Mouse (Mus musculus): Measurements from ENCODE around the gene Cdc16. TPM values are rescaled to one million over a fixed set of nuclear protein-coding genes. Genes with fewer than 3 reads are reported as not detected.
"Not testable (repeated sequence)": the region's sequence is repeated elsewhere in the genome, so short reads cannot be mapped to it uniquely, and the experiment has no call there.

The Cdc16 gene
- total RNA-seq (2021), result 10 to 100 TPM; 57.6 to 60.0 TPM

- peak; percentile 85 to 89 for DNase-seq
These were observed at the start of gene Cdc16 for GRCm38 (mm10) chr8:13756982-13757804. Gene Cdc16, plus strand, starts transcription at chr8:13757676.

- DNase-seq, result no peak
These were observed 49.0 kb upstream of the Cdc16 start for GRCm38 (mm10) chr8:13708514-13708913.

- DNase-seq, result no peak
These were observed 38.5 kb upstream of the Cdc16 start for GRCm38 (mm10) chr8:13718980-13719379.

- DNase-seq, result no peak
These were observed 31.8 kb upstream of the Cdc16 start for GRCm38 (mm10) chr8:13725722-13726121.

- DNase-seq, result no peak
These were observed 29.9 kb upstream of the Cdc16 start for GRCm38 (mm10) chr8:13727469-13728094.

GRCm38 (mm10) chr8:13740323-13740770 lies 17.1 kb upstream of the Cdc16 start:
- DNase-seq, result no peak

- no peak for DNase-seq
These were observed 16.5 kb upstream of the Cdc16 start for GRCm38 (mm10) chr8:13740817-13741613.

- DNase-seq, result not testable (repeated sequence)
These were observed 11.3 kb upstream of the Cdc16 start for GRCm38 (mm10) chr8:13746212-13746611.

GRCm38 (mm10) chr8:13747626-13748025 lies 9.8 kb upstream of the Cdc16 start:
- no peak for DNase-seq

- DNase-seq, result peak; percentile 21 to 37
These were observed 3.8 kb upstream of the Cdc16 start for GRCm38 (mm10) chr8:13753680-13754079.

- DNase-seq, result no peak
These were observed 996 bp upstream of the Cdc16 start for GRCm38 (mm10) chr8:13756480-13756879.

GRCm38 (mm10) chr8:13757805-13758727 lies 590 bp downstream of the Cdc16 start:
- DNase-seq, result peak in 1 of 2 experiments; percentile 16

- DNase-seq, result no peak
These were observed 11.7 kb downstream of the Cdc16 start for GRCm38 (mm10) chr8:13769206-13769605.

- no peak for DNase-seq
These were observed 23.1 kb downstream of the Cdc16 start for GRCm38 (mm10) chr8:13780536-13780935.

GRCm38 (mm10) chr8:13785250-13785763 lies 27.8 kb downstream of the Cdc16 start, which contains the start of gene Upf3a:
Gene Upf3a, plus strand, starts transcription at chr8:13785615.
- peak; percentile 85 to 87 for DNase-seq

GRCm38 (mm10) chr8:13785764-13786299 lies 28.4 kb downstream of the Cdc16 start:
- DNase-seq, result peak; percentile 91

GRCm38 (mm10) chr8:13789606-13790005 lies 32.1 kb downstream of the Cdc16 start:
- DNase-seq, result no peak

- no peak for DNase-seq
These were observed 35.7 kb downstream of the Cdc16 start for GRCm38 (mm10) chr8:13793097-13793745.

GRCm38 (mm10) chr8:13793746-13794101 lies 36.2 kb downstream of the Cdc16 start:
- no peak for DNase-seq

GRCm38 (mm10) chr8:13797676-13798075 lies 40.2 kb downstream of the Cdc16 start:
- no peak for DNase-seq

GRCm38 (mm10) chr8:13799566-13799965 lies 42.1 kb downstream of the Cdc16 start:
- no peak for DNase-seq
